Mouse (Mus musculus) embryo, embryonic 9.5 days (tissue): ENCODE measurements at regions not wholly inside any gene's neighbourhood (a gene's known extent, or its start where the extent isn't known, plus 50 kb on each side); places are given as distances from the start of the nearest gene placed in this dataset.

Experiments used
- DNase-seq: peaks from one replicate; pipeline ENCODE4 v3.0.0-alpha.2; 2017; ENCODE audit errors: extremely low spot score

GRCm38 (mm10) chr9:47909051-47909450 lies 252.8 kb upstream of the Nxpe4 start:
- no peak for DNase-seq

- DNase-seq, result peak; percentile 27
These were observed 251.3 kb upstream of the Nxpe4 start for GRCm38 (mm10) chr9:47910501-47910906.

- DNase-seq, result no peak
These were observed 249.0 kb upstream of the Nxpe4 start for GRCm38 (mm10) chr9:47912823-47913222.

GRCm38 (mm10) chr9:47935299-47935698 lies 226.5 kb upstream of the Nxpe4 start:
- DNase-seq, result no peak

GRCm38 (mm10) chr9:47935957-47936457 lies 225.8 kb upstream of the Nxpe4 start:
- no peak for DNase-seq

GRCm38 (mm10) chr9:47938941-47939710 lies 222.7 kb upstream of the Nxpe4 start:
- DNase-seq, result no peak

GRCm38 (mm10) chr9:47942761-47943583 lies 218.9 kb upstream of the Nxpe4 start:
- DNase-seq, result peak; percentile 33

GRCm38 (mm10) chr9:47946226-47946625 lies 215.6 kb upstream of the Nxpe4 start:
- DNase-seq, result no peak

GRCm38 (mm10) chr9:47957881-47958280 lies 203.9 kb upstream of the Nxpe4 start:
- DNase-seq, result no peak

- DNase-seq, result no peak
These were observed 203.0 kb upstream of the Nxpe4 start for GRCm38 (mm10) chr9:47958861-47959260.

- no peak for DNase-seq
These were observed 200.6 kb upstream of the Nxpe4 start for GRCm38 (mm10) chr9:47961176-47961575.

- no peak for DNase-seq
These were observed 199.7 kb upstream of the Nxpe4 start for GRCm38 (mm10) chr9:47962161-47962560.

- no peak for DNase-seq
These were observed 199.2 kb upstream of the Nxpe4 start for GRCm38 (mm10) chr9:47962589-47962988.

- DNase-seq, result no peak
These were observed 188.7 kb upstream of the Nxpe4 start for GRCm38 (mm10) chr9:47973130-47973529.

GRCm38 (mm10) chr9:47985356-47986111 lies 176.3 kb upstream of the Nxpe4 start:
- DNase-seq, result no peak

- no peak for DNase-seq
These were observed 174.6 kb upstream of the Nxpe4 start for GRCm38 (mm10) chr9:47987266-47987665.

GRCm38 (mm10) chr9:47994671-47995070 lies 167.2 kb upstream of the Nxpe4 start:
- DNase-seq, result no peak

GRCm38 (mm10) chr9:47999632-48000031 lies 162.2 kb upstream of the Nxpe4 start:
- DNase-seq, result no peak

- no peak for DNase-seq
These were observed 132.8 kb upstream of the Nxpe4 start for GRCm38 (mm10) chr9:48029021-48029420.

GRCm38 (mm10) chr9:48030839-48031238 lies 131.0 kb upstream of the Nxpe4 start:
- no peak for DNase-seq

GRCm38 (mm10) chr9:48035959-48036358 lies 125.9 kb upstream of the Nxpe4 start:
- DNase-seq, result no peak

- no peak for DNase-seq
These were observed 117.0 kb upstream of the Nxpe4 start for GRCm38 (mm10) chr9:48044826-48045225.
